Mouse (Mus musculus) mesoderm, embryonic 11.5 days (tissue): ENCODE measurements around the gene Polg.

Experiments
- DNase-seq: peaks from one replicate; pipeline ENCODE4 v3.0.0-alpha.2; 2012; ENCODE audit warnings: low read depth, low spot score

Gene Polg

DNA sequence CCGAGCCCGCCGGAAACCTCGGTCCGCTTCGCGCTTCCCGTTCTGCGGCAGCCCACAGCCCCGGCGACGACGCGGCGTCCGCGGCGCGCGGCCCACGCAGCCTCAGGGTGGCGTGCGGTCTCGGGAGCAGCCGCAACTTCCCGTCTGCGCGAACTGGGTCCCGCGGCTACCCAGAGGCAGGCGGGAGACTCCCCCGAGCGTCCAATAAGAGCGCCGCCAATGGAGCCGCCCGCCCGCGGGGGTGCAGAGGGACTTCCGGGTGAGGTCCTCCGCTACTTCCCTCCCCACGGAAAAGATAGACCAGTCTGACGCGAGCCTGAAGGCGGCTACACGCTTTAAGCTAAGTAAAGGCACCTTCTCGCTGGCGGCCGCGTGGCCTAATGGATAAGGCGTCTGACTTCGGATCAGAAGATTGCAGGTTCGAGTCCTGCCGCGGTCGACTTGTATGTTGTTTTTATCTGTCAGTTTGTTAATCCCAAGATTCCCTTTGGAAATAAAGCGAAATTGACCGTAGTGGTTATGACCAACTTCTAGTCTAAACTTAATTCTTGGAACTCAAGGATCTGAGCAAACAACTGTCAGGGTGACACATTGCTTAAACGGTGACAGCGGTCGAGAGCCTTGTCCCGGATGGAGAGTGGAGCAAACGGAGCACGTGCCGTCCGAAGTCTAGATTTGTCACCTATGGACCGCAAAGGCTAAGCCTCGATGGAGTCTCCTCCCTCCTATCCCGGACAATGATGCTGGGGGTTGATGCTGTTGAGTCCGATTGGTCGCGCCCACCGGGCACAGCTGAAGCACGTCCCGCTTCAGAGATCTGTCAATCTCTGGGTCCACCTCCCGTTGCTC lies at the start of gene Polg:
Gene Polg, minus strand, starts transcription at position 310 of the 849 bp plus-strand sequence.
- peak; percentile 98 for DNase-seq

DNA sequence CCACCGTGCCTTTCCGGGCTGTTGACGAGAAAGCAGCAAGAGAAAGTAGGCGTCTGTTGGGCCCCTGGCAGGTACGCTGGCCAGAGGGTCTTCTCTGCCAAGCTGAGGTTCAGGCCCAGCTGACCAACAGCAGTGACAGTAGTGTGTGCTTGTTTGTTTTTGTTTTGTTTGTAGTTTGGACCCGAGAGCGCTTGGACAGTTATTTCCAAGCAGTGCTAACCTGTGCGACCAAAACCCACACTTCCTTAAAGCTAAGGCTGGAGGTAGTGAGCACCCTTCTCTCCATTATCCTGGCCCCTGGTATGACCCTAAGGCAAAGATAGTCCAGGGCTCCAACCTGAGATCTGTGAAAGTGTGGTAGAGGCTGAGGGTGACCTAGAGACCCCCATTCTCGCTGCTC lies 49.7 kb upstream of the Polg start:
- DNase-seq, result no peak

DNA sequence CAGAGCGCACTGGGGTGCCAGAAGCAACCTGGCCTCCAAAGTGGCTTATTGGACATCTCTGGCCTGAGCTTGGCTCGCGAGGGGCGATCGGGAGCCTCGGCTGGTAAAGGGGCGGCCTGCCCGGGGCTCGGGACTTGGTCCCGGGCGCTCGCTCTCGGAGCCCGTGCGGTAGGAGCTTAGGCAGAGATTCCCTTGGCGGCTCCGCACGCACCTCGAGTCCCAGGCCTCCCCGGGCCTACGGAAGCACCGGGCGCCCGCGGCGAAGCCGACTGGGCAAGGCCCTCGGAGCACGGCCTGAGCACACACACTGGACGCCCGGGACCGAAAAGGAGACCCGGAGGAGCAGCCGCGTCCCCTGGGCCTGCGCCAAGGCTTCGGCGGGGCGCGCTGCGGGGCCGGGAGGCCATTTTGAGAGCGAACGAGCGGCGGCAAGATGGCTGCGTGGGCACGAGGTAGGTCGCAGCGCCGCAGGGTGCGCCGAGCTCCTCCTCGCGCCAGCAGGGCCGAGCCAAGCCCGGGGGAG lies 49.1 kb upstream of the Polg start:
- DNase-seq, result no peak

DNA sequence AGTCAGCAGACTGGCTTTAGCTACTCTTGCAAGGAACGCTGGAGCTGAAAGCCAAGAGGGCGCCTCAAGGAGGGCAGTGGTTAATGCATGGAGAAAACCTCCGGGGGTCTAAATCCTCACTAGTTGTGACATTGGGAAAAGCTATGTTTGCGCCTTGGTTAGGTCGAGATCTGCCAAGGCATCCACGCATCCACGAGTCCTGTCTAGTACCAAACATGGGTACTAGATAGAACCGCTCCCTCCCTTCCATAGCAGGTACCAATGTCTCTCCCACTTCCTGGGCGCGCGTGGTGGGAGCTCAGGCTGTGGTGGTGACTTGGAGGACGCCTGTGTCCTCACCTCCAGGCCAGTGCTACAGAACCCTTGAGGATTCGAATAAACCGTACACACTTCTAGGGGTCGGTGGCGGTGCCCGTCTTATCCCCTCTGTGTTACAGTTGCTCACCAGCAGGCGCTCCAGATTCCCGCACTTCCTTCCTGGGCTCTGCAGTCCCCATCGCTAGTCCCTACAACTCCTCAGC lies 48.3 kb upstream of the Polg start:
- DNase-seq, result no peak

DNA sequence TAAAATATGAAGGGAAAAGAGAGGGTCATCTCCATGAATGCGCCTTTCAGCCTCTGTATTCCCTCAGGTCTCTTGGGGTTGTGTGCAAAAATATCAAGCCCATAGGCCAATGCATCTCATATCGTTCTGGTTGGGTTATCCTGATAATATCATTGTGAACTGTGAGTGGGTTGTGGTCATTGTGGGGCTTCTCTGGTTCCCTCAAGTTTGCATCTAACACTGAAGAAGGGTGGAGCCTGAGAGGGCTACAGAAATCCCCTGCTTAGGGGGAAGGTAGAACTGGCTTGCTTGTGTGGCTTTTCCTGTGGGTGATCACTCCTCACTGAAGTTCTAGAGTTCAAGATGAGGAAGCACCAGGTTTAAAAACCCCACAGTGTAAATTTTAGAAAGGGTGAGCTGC lies 47.3 kb upstream of the Polg start:
- no peak for DNase-seq

DNA sequence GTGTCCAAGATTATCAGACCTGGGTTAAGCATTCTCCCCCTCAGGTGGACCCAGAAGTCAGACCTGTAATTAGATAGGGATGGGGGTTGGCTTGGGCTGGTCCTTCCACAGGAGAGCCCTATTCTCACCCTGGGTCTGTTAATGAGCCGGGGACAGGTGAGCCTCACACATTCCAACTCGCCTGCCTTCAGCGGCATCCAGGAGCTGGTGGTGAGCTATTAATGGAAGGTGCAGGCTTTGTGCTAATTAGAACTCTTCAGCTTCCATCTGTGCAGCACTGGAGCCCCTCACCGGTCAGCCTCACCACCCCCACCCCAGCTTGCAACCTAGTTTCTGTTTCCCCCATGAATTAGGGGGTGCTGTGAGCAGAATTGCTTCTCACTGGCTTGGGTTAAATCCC lies 46.3 kb upstream of the Polg start:
- no peak for DNase-seq

DNA sequence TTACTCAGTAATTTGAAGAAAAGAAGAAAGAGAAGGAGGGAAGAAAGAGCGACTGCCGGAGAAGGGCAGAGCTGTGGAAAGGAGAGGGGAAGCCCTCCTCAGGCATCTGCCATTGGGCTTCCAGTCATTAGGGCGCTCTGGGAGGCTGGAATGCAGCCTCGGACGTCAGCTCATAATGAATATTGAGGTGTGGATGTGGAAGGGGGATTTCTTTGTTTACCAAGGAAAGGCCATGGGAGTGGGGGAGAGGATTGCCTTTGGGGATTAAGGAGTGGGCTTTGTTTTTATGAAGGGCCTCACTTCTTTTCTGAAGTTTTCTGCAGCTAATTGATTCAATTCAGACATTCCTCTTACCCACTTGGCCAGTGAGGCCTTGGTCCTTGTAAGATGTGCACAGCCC lies 45.5 kb upstream of the Polg start:
- no peak for DNase-seq

DNA sequence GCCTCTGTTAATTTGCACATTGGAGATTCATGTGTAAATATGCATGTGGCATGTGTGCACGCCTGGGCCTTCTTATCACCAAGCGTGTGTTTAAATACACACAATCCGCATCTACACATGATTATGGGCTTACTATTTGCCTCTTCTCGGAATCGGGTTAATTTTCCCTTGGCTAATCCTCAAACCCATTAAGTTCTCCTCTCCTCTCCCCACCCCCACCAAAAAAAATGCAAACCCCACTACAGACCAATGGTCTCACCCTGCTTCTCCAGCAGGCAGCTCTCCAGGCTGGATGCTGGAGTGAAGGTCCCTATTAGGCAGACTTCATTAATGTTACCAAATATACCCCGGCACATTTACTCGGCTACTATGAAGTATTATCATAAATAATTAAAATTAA lies 45.0 kb upstream of the Polg start:
- DNase-seq, result no peak

DNA sequence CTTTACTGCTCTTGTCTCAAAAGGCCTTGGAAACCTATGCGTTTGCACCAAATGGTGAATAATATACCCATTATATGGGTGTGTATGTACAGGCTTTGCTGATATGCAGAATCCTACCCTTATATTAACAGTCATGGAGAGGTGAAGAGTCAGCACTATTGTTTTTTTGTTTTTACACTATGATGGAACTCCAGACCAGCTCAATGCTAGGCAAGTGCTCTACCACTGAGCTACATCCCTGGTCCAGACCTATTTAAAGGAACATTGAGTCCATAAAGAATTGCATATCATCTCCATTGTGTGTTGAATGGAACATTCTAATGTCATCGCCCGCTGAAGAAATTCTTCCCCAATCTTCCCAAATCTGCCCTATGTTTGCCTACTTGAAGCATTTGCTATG lies 44.5 kb upstream of the Polg start:
- DNase-seq, result no peak

DNA sequence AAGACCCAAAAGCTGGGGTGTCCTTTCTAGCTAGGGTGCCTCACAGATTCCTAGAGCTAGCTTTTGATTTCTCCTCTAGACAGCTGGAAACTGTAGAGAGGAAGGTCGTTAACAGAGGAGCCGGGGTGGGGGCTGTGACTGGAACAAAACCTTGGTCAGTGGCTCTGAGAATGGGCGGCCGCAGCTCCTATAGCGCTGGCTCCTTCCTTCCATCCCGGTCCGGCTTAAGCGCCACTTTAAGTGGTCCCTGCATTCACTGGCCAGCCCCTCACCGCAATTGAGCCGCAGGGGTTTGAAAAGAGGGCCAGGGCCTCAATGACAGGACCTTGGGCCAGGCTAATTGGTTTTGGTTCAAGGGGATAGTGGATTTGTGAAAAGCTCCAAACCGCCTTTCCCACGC lies 43.5 kb upstream of the Polg start:
- no peak for DNase-seq

DNA sequence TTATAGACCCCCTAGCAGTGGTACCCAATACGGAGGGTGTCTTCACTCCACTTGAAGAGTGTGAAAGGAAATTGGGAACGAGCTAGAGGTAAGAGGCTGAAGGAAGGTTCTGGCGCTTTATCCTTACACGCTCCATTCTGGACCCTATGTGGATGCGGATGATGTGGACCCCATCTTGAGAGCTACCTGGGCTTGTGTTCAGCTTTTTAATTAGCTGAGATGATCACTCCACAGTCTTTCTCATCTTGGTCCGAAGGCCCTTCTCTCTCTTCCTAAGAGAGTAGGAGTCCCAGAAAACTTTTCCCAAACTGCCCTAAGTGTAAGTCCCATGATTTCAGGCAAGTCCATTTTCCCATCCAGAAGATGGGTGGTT lies 43.1 kb upstream of the Polg start:
- no peak for DNase-seq

DNA sequence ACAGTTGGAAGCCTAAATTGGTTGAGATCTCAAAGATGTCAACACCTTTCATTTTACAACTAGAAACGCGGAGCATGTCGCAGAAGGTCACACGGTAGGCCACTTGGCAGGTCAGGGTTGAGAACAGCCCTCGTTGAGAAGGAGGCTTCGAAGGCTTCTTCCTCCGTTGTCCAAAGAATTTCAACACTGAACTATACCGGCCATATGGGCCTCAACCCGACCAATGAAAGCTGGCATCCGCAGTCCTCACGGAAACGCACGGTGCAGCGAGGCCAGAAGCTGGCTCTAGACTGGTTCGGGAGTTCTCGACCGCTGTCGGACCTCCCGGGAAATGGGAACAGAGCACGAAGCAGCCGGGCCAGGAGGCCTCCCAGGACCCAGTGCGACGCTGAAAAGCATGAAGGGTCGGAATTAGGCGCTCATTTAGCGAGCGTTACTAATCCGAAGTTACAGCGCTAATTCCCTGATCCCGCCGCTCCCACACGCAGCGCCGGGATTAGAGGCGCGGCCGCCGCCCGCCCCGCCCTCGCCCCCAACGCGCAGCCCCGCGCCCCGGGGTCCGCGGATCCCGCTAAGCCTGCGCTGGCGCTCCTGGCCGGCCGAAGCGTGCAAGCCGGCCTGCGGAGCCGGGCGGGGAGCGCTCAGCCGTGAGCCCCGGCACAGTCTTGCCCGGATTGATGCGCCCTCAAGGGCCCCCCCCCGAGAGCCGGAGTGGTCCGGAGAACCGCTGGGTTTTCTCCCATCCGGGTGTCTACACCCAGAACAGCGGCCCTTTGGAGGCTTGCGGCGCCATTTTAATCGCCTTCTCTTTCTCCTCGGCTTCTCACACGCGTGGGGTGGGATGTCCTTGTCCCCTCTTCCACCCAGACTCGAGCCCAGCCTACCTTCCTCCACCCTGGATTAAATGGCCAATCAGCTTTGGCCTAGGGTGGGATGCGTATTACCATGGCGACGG lies 42.4 kb upstream of the Polg start:
- DNase-seq, result no peak

DNA sequence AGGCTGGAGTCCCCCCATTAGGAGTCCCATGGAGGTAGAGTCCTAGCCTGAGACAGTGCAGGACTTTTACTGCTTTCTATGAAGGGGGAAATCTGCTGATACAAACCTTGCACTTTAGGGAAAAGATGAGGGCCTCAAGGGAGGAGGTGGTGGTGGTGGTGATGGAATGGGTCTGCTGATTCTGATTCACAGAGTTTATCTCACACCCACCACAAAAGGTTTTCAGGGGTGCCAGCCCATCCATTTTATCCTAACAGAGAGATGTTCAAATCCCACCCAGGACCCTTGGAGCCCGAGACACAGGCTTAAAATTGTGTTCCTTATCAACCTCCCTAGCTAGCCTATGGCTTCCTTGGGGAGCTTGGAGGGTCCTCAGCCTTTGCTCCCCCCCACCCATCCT lies 41.6 kb upstream of the Polg start:
- no peak for DNase-seq

DNA sequence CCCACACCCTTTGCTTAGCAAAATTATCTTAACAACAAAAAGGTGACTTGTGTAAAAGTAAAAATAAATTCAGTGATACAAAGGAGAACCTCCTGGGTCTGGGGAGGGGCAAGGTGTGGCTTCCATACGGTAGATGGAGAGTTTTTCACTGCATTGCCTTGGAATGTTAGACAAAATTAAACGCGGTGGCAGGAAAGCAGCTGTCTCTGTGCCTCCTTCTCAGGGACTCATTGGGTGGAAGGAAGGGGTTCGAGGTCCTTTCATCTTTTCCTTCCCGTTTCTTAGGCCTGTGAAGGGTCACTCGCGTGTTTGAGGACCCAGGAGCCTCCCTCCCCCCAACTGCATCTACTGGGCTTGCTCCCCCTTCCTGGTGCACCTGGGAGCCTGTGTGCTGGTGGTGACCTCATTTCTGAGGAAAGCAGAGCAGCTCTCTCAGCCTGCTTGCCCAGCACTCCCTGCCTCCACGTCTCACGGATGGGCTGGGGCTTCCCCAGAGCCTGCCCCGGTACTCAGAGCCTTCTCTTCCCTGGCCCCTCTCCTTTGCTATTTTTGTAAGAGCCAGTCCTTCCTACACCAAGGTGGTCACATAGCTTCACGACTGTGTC lies 41.0 kb upstream of the Polg start:
- no peak for DNase-seq

DNA sequence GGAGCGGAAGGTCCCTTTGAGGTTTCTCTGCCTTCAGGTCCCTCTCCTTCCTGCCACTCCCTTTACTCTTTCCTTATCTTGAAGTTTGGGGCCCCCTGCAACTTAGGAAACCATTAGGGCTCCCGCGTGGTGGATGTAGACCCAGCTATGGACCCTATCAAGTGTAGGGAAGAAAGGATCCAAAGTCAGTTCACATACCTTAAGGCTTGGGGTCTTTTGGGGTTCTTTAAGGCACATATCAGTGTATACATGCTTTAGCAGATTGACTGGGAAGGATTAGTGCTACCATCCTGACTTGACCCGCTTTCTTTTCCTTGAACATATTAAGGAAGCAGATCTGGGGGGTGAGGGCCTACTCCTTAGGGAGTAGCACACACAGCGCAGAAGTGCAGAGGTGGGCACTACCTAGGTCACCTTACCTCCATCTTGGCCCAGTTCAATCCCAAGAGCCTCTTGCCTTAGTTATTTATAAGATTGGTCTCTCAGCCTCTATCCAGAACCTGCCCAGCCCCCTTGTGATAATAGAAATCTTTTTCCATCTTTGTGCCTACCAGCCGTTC lies 40.4 kb upstream of the Polg start:
- DNase-seq, result no peak

DNA sequence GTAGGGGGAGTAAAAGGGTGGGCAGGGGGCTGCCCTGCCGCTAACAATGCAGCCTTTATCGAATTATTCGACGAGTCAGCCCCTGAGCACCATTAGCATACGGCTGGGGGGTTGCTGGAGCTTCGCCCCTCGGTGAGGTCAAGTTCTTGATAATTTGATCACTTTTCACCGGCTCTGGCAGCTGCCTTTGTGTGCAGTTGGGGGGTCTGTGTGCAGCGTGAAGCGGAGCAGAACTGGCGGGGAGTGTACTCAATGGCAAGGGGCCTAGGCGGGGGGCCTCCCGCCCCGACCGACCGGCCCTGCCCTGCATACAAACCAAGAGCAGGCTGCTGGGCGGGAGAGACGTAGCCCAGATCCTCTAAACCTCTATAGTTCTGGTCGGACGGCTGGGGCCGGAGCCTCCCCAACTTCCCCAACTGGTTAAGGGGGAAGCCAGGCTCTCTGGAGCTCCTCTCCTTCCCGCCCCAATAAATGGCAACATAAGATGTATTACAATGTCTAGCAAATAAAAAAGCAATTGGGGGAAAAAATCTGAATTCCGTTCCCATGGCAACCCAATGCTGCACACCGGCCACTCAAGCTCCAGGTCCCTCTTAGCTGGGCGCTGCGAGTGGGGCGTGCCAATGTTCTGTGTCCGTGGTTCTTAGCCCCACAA lies 39.8 kb upstream of the Polg start:
- DNase-seq, result peak; percentile 77

DNA sequence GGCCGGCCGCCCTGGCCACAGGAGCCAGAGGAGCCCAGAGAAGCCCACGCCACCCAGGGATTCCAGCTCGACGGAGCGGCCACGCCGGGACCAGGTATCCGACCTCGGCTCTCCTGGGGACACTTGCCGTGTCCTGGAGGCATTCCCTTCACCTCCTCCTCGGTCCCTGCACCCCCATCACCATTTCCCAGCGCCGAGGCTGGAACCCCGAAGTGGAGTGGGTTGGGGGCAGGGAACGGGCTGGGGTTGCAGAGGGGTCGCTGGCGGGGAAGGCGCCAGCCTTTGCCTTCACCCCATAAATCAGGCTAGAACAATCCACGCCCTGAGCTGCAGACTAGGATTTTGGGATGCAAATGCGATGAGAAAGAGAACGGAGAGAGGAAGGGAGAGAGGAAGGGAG lies 39.2 kb upstream of the Polg start:
- no peak for DNase-seq

DNA sequence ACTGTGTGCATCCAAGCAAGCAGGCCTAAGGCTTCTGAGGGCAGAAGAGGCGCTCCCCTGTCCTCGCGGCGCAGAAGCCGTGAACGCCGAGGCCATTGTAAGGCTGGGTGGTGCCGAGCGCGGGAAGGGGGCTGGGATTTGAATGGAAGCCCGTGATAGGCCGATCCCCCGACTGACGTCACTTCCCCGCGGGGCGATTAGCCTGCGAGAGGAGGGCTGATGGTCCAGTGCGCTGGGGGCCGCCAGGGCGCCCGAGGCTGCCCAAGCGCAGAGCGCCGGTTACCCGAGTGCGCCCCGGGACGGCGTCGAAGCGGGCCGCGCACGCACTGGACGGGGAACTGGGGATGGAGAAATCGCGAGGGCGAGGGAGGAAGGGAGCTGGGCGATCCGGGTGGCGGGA lies 38.6 kb upstream of the Polg start:
- DNase-seq, result peak; percentile 94

DNA sequence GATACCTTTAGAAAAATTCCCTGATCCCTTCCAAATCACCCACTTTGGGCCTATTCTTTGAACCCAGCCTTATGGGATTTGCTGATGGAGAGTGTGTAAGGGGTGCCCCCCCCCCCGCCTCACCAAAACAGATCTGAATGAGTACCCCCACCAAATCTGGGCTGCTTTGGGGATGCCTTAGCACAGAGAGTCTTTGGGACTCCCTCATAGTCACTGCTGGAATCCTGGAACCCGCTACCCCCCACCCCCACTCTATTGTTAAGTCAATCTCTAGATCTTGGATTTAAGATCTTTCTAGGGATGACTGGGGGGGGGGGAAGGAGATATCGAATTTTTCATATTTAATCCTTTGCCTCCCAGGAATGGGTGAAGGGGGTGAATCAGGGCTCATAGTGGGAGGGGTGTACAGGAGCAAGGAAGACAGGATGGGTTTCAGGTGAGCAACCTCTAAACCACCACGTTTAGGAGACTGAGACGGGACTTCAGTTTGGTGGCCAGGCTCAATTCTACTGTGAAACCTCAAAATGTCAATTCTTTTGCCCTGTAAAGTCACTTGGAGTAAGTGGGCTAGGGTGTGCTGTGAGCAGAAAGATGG lies 37.6 kb upstream of the Polg start:
- DNase-seq, result no peak

DNA sequence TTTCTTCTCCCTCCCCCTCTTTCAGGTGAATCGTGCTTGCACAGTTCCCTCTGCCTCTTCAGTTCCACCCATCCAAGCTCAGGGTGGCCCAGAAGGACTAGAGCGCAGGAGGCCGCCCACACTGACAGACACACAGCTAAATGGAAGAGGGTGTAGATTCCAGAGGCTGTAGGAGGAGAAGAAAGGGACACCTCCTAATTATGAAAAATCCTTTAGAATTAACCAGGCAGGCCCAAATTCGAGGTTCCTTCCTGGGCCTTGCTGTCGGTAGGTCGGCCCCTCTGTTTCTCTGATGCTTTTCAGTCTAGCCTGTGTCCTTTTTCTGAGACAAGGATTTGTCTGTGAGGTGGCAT lies 36.9 kb upstream of the Polg start:
- no peak for DNase-seq
